ENCODE assay signal across 9 mouse cellular contexts in the genomic region with DNA sequence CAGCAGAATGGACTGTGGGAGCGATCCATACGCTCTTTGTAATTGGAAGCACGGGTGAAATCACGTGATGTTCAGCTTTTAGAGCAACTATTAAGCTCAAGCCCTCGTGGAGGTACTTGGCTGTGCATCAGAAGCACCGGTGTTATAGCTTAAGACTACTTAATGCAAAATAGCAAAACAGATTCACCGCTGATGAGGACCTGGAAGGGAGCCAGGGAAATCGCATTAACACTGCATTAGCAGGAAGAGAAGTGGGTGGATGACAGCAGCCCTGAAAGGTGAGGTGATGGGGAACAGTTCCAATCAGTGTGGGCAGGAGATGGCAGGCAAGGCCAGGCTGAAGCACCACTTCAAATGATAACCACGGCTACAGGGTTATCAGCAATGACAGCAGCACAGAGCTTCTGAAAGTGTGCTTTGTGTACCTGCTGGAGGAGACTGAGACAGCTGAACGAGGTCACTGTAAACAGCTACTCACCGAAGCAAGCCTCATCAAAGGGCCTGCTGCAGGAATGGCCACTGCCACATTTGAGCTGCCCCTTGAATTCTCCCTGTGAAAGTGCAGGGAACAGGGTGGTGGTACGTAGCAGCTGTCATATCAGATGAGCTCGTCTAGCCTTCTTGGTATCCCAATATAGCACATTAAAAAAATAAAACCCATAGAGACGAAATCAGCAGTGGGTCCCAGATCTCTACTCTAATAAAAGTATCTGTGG. TPM values are rescaled to one million over a fixed set of nuclear protein-coding genes. Genes with fewer than 3 reads are reported as not detected.
A peak's percentile ranks its signal among the peaks of the same experiment; 100 is the strongest.
DNase-seq lines count a peak whose midpoint lies in the region; ATAC-seq lines count a peak whose summit lies in the region.
"Had no signal": no experiment of that assay in that cellular context is flagged by ENCODE, and none has a peak within 500 bp of the region (broad histone marks: within the 10 kb centered on the region; RNA-seq: fewer than 3 reads in every experiment).

No protein-coding gene starts in this region.

- H3K36me3 ChIP-seq in heart, embryonic 14.5 days (ENCODE audit: control insufficient read depth, insufficient read depth, low read length) = no peaks in the 10 kb centered on the region

- DNase-seq in heart, postnatal 25 days (ENCODE audit: low spot score) = no peak
- peak; percentile 92 for DNase-seq in brain, adult 2 months (ENCODE audit: low read depth, low spot score)
- peak; percentile 76 for DNase-seq in cerebellum, adult 9-11 months
- peak; percentile 40 for DNase-seq in layer of hippocampus, adult 9-11 months
- DNase-seq in urinary bladder, postnatal 4 days (ENCODE audit: low spot score in 2 of 2) = no peak
- DNase-seq in urinary bladder, postnatal 10 days (ENCODE audit: low spot score) = no peak
- DNase-seq: liver, postnatal 0 days had no signal

- peak overlapping the region; percentile 2 to 50; a peak in 2 of 4 replicates for H3K27ac ChIP-seq in heart, embryonic 14.5 days (replicated peaks in 1 of 2; ENCODE audit: control insufficient read depth in 1 of 2, insufficient read depth in 1 of 2, low read depth in 2 of 2, low read length in 2 of 2)

- H3K4me1 ChIP-seq in heart, embryonic 14.5 days (ENCODE audit: control insufficient read depth in 2 of 2, insufficient read depth in 2 of 2, low read length in 2 of 2) = peaks cover 4 to 6% of the 10 kb centered on the region in 2 experiments; a peak in 3 of 4 replicates

- H3K27me3 ChIP-seq in heart, embryonic 14.5 days (ENCODE audit: control insufficient read depth, insufficient read depth, low read length) = no peaks in the 10 kb centered on the region

- ATAC-seq in heart, embryonic 14.5 days (ENCODE audit: insufficient number of reproducible peaks, insufficient read depth, low FRiP score, low read depth) = peak; percentile 64
- ATAC-seq in megakaryocyte progenitor cell, adult 5-6 weeks (replicated peaks; ENCODE audit: poor library complexity) = no peak
- ATAC-seq: liver, postnatal 0 days had no signal

- no peak overlapping the region for H3K4me3 ChIP-seq in heart, embryonic 14.5 days (ENCODE audit: control insufficient read depth in 1 of 2, insufficient read depth in 1 of 2, low read depth in 1 of 2, low read length in 2 of 2)

- H3K4me2 ChIP-seq in heart, embryonic 14.5 days (ENCODE audit: low read length) = peak overlapping the region; percentile 11

- 25% methylated on average over 14 of the region's 14 CpGs for WGBS in heart, embryonic 14.5 days

- no peak overlapping the region for H3K9ac ChIP-seq in heart, embryonic 14.5 days (ENCODE audit: low read length)
- H3K9ac ChIP-seq: liver, postnatal 0 days had no signal

- no peaks in the 10 kb centered on the region for H3K9me3 ChIP-seq in heart, embryonic 14.5 days (ENCODE audit: control insufficient read depth, low read length)

- intact Hi-C loops in heart, postnatal 25 days (cut with DNase I) = no loop called here

RNA-seq across cellular contexts. Expression of a gene that starts 20.1 kb away (rescaled TPM):
- polyA plus RNA-seq in heart, embryonic 14.5 days (2014; fragmentation: Nextera tagmentation; extraction: Ambion mirVana) = not detected in 2 replicates
- total RNA-seq in heart, postnatal 25 days (2021) = not detected
- total RNA-seq in megakaryocyte progenitor cell, adult 5-6 weeks (2015) = not detected in 2 replicates
- not detected in 2 replicates for total RNA-seq in megakaryocyte progenitor cell, adult 5-6 weeks (2017)
- polyA plus RNA-seq: liver, postnatal 0 days had no signal

Comparison
In these comparisons a context has a peak if more than half of its experiments do, and no peak if none do; other contexts are left out.
1. DNase-seq: peak in brain, adult 2 months (single experiment), cerebellum, adult 9-11 months (single experiment) and layer of hippocampus, adult 9-11 months (single experiment); none in heart, postnatal 25 days (single experiment), urinary bladder, postnatal 4 days (0 of 2) and urinary bladder, postnatal 10 days (single experiment).